Mouse (Mus musculus) right cerebral cortex, adult 18-20 months (tissue): Measurements from ENCODE around the gene Olfr1387.
A peak's percentile ranks its signal among the peaks of the same experiment; 100 is the strongest.
"Not testable (repeated sequence)": the region's sequence is repeated elsewhere in the genome, so short reads cannot be mapped to it uniquely, and the experiment has no call there.

Experiments
- DNase-seq: peaks from one replicate; pipeline ENCODE4 v3.0.0; 2022; ENCODE audit warnings: mixed read lengths

The Olfr1387 gene

GRCm38 (mm10) chr11:49455043-49455442 is at the start of gene Olfr1387:
Gene Olfr1387 (plus strand): TSS chr11:49455343.
- no peak for DNase-seq

GRCm38 (mm10) chr11:49406784-49407183 is 48.4 kb upstream of the Olfr1387 start:
- no peak for DNase-seq

- peak; percentile 23 for DNase-seq
These were observed 44.6 kb upstream of the Olfr1387 start for GRCm38 (mm10) chr11:49410540-49410939.

- no peak for DNase-seq
These were observed 32.4 kb upstream of the Olfr1387 start, which contains the start of gene Olfr1389 for GRCm38 (mm10) chr11:49422767-49423166. Gene Olfr1389 (plus strand): TSS chr11:49423067.

GRCm38 (mm10) chr11:49425257-49425927 is 29.8 kb upstream of the Olfr1387 start:
- DNase-seq = no peak

GRCm38 (mm10) chr11:49429641-49430040 is 25.5 kb upstream of the Olfr1387 start:
- no peak for DNase-seq

- DNase-seq = no peak
These were observed 18.7 kb upstream of the Olfr1387 start, which contains the start of gene Olfr1388 for GRCm38 (mm10) chr11:49436411-49436810. Gene Olfr1388 (plus strand): TSS chr11:49436624.

- DNase-seq = not testable (repeated sequence)
These were observed 9.6 kb downstream of the Olfr1387 start, which contains the start of gene Olfr1386 for GRCm38 (mm10) chr11:49464746-49465145. Gene Olfr1386 (plus strand): TSS chr11:49465046.

GRCm38 (mm10) chr11:49485973-49486372 is 30.8 kb downstream of the Olfr1387 start:
- no peak for DNase-seq

GRCm38 (mm10) chr11:49488770-49489169 is 33.6 kb downstream of the Olfr1387 start, which contains the start of gene Olfr1385:
Gene Olfr1385 (plus strand): TSS chr11:49489070.
- DNase-seq = not testable (repeated sequence)
